Mouse (Mus musculus): ENCODE measurements at regions not wholly inside any gene's neighbourhood (a gene's known extent, or its start where the extent isn't known, plus 50 kb on each side); places are given as distances from the start of the nearest gene placed in this dataset.

DNA sequence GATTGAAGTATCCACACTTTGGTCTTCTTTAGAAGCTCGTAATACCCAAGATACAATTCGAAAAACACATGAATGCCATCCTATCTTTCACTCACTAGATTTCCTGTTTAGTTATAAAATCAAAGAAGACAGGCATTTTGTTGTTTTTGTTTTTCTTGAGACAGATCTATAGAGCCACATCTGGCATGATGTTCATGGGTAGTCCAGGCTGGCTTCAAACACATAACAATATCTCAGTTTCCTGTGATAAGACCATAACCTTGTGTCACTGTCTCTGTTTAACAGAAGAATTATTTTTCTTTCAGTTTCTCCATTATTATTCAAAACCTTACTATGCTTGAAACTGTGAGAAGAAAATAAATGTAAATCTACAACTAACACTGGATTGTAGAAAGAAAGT is 190.5 kb upstream of the Rasa1 start:
- Histone ChIP-seq H3K27ac (ENCODE audit: control insufficient read depth, low read depth, low read length) (no peak overlapping the region), H3K9ac (ENCODE audit: control insufficient read depth, low read depth, low read length, poor library complexity, severe bottlenecking) (no peak overlapping the region), H3K27me3 (ENCODE audit: control insufficient read depth in 1 of 2, insufficient read depth in 2 of 2, low read length in 2 of 2) (no peaks in the 10 kb centered on the region), H3K9me3 (replicated peaks; ENCODE audit: insufficient read depth, low read length) (no peaks in the 10 kb centered on the region), H3K4me3 (ENCODE audit: control insufficient read depth in 1 of 2, insufficient read depth in 1 of 2, low read depth in 2 of 2, low read length in 2 of 2) (no peak overlapping the region), H3K79me2 (ENCODE audit: control insufficient read depth, insufficient read depth, low read length, poor library complexity) (no peaks in the 10 kb centered on the region), H3K4me1 (ENCODE audit: control insufficient read depth in 1 of 2, insufficient read depth in 2 of 2, low read length in 2 of 2) (peaks cover 2 to 5% of the 10 kb centered on the region in 2 experiments; a peak in 2 of 4 replicates), H3K36me3 (ENCODE audit: control insufficient read depth in 1 of 2, insufficient read depth in 2 of 2, low read length in 2 of 2) (peaks cover 0 to 11% of the 10 kb centered on the region in 2 experiments; a peak in 2 of 4 replicates)
- TF ChIP-seq BHLHE40 (IDR thresholded peaks at IDR 0.05; ENCODE audit: borderline replicate concordance, low read depth, low read length) (no peak), MEF2A (IDR thresholded peaks at IDR 0.05; ENCODE audit: extremely low read depth, insufficient replicate concordance, low read depth, low read length, poor library complexity, severe bottlenecking) (no peak), GATA1 (IDR thresholded peaks at IDR 0.05; ENCODE audit: low read depth, low read length) (no peak), MYB (IDR thresholded peaks at IDR 0.05; ENCODE audit: low read depth, low read length) (no peak), MXI1 (IDR thresholded peaks at IDR 0.05; ENCODE audit: low read depth, low read length) (no peak), JUND (IDR thresholded peaks at IDR 0.05; ENCODE audit: low read depth, low read length) (no peak), TBP (IDR thresholded peaks at IDR 0.05; ENCODE audit: low read depth, low read length) (no peak), TCF12 (IDR thresholded peaks at IDR 0.05; ENCODE audit: low read depth, low read length) (no peak), NRF1 (IDR thresholded peaks at IDR 0.05; ENCODE audit: insufficient read depth, low read depth, low read length, poor library complexity, severe bottlenecking) (no peak), ETS1 (IDR thresholded peaks at IDR 0.05; ENCODE audit: low read depth, low read length) (no peak), CTCF (IDR thresholded peaks at IDR 0.05 in 2 of 3, conservative IDR thresholded peaks at IDR 0.05 in 1 of 3; ENCODE audit: control insufficient read depth in 1 of 3, insufficient read depth in 1 of 3, low read depth in 2 of 3, low read length in 3 of 3, poor library complexity in 1 of 3, severe bottlenecking in 1 of 3) (no peak), POLR2A (IDR thresholded peaks at IDR 0.05; ENCODE audit: control insufficient read depth in 1 of 2, insufficient read depth in 1 of 2, low read depth in 1 of 2, low read length in 2 of 2, poor library complexity in 1 of 2) (no peak)
- DNase-seq (ENCODE audit: low read depth, low spot score): no peak

DNA sequence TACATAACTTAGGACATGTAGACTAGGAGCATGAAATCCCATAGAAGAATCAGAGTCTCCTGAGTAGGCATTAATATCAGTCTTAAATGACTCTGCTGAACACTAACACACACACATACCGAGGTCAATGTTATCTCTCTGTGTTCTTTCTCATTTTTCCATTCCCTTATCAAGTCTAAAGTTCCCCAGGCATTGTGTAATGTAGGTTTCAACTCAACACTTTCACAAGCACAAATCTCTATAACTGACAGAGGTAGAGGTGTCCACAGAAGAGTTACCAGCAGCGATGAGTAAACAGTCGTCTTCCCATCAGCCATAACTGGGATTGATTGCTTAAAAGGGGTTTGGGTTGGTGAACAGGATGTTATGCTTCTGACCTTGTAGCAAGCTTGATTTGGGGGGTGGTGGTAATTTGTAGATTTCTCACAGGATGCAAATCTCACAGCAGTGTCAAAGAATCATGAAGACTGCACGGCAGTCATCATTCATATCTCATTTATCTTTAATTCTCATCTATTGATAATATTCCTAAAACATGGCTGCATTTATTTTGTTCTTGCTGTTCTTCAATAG is 187.4 kb upstream of the Rasa1 start:
- H3K4me3 ChIP-seq (ENCODE audit: control insufficient read depth in 1 of 2, insufficient read depth in 1 of 2, low read depth in 2 of 2, low read length in 2 of 2): no peak overlapping the region
- H3K27ac ChIP-seq (ENCODE audit: control insufficient read depth, low read depth, low read length): no peak overlapping the region
- H3K4me1 ChIP-seq (ENCODE audit: control insufficient read depth in 1 of 2, insufficient read depth in 2 of 2, low read length in 2 of 2): peaks cover 0 to 2% of the 10 kb centered on the region in 2 experiments; a peak in 1 of 4 replicates
- H3K36me3 ChIP-seq (ENCODE audit: control insufficient read depth in 1 of 2, insufficient read depth in 2 of 2, low read length in 2 of 2): peaks cover 0 to 6% of the 10 kb centered on the region in 2 experiments; a peak in 2 of 4 replicates
- no peak for DNase-seq (ENCODE audit: low read depth, low spot score)
- no peaks in the 10 kb centered on the region for H3K79me2 ChIP-seq (ENCODE audit: control insufficient read depth, insufficient read depth, low read length, poor library complexity)
- H3K9me3 ChIP-seq (replicated peaks; ENCODE audit: insufficient read depth, low read length): no peaks in the 10 kb centered on the region
- H3K9ac ChIP-seq (ENCODE audit: control insufficient read depth, low read depth, low read length, poor library complexity, severe bottlenecking): no peak overlapping the region
- TF ChIP-seq TAL1 (IDR thresholded peaks at IDR 0.05; ENCODE audit: low read length) (no peak), ZMIZ1 (IDR thresholded peaks at IDR 0.05; ENCODE audit: low read depth, low read length) (no peak), MYC (IDR thresholded peaks at IDR 0.05; ENCODE audit: low read depth, low read length) (no peak), RAD21 (IDR thresholded peaks at IDR 0.05; ENCODE audit: low read depth, low read length) (no peak), CHD2 (IDR thresholded peaks at IDR 0.05; ENCODE audit: low read length) (no peak), RCOR1 (IDR thresholded peaks at IDR 0.05; ENCODE audit: low read depth, low read length) (no peak), MAZ (IDR thresholded peaks at IDR 0.05; ENCODE audit: low read depth, low read length) (no peak), MXI1 (IDR thresholded peaks at IDR 0.05; ENCODE audit: low read depth, low read length) (no peak), E2F4 (IDR thresholded peaks at IDR 0.05; ENCODE audit: borderline replicate concordance, low read depth, low read length) (no peak), SMC3 (IDR thresholded peaks at IDR 0.05; ENCODE audit: low read depth, low read length) (no peak), GATA1 (IDR thresholded peaks at IDR 0.05; ENCODE audit: low read depth, low read length) (no peak), JUND (IDR thresholded peaks at IDR 0.05; ENCODE audit: low read depth, low read length) (no peak), ELF1 (IDR thresholded peaks at IDR 0.05; ENCODE audit: low read depth, low read length) (no peak)
- no peaks in the 10 kb centered on the region for H3K27me3 ChIP-seq (ENCODE audit: control insufficient read depth in 1 of 2, insufficient read depth in 2 of 2, low read length in 2 of 2)

Data from MEL (cell line).